Mouse (Mus musculus) stomach, embryonic 14.5 days (tissue): ENCODE measurements around the gene Mamdc2. TPM values are rescaled to one million over a fixed set of nuclear protein-coding genes. Genes with fewer than 3 reads are reported as not detected.

ENCODE experiments used
- ATAC-seq: fragments of 200-750 bp; cut with Nextera tagmentation; 2 replicates; pipeline ENCODE4 v1.8.0; 2017; ENCODE audit warnings: low read depth, moderate TSS enrichment; ENCODE audit not compliant: insufficient number of reproducible peaks, insufficient read depth, low FRiP score
- H3K27ac ChIP-seq: fragments of 300-500 bp; sonication (generic); 2 replicates; pipeline ENCODE4 v1.5.1; 2014; ENCODE audit warnings: mild to moderate bottlenecking, low read length, moderate library complexity, mixed read lengths
- H3K27me3 ChIP-seq: fragments of 300-500 bp; sonication (generic); 2 replicates; pipeline ENCODE4 v1.6.1; 2014; ENCODE audit warnings: low read length, control low read depth, mixed read lengths; ENCODE audit not compliant: control insufficient read depth, insufficient read depth
- H3K36me3 ChIP-seq: fragments of 300-500 bp; sonication (generic); 2 replicates; pipeline ENCODE4 v1.6.1; 2014; ENCODE audit warnings: mild to moderate bottlenecking, control low read depth, low read length, moderate library complexity, mixed read lengths; ENCODE audit not compliant: control insufficient read depth, insufficient read depth
- H3K4me1 ChIP-seq: fragments of 300-500 bp; sonication (generic); 2 replicates; pipeline ENCODE4 v1.6.1; 2014; ENCODE audit warnings: low read length, control low read depth, mixed read lengths; ENCODE audit not compliant: control insufficient read depth, insufficient read depth
- H3K4me2 ChIP-seq: fragments of 300-500 bp; sonication (generic); replicated peaks from 2 replicates; pipeline ENCODE4 v1.6.1; 2014; ENCODE audit warnings: low read depth, low read length, control low read depth
- H3K4me3 ChIP-seq: fragments of 300-500 bp; sonication (generic); 2 replicates; pipeline ENCODE4 v1.5.1; 2014; ENCODE audit warnings: low read depth, low read length, control low read depth
- H3K9ac ChIP-seq: fragments of 300-500 bp; sonication (generic); replicated peaks from 2 replicates; pipeline ENCODE4 v1.6.1; 2014; ENCODE audit warnings: low read depth, mild to moderate bottlenecking, control low read depth, low read length, moderate library complexity, mixed read lengths
- H3K9me3 ChIP-seq: fragments of 300-500 bp; sonication (generic); 2 replicates; pipeline ENCODE4 v1.6.1; 2016; ENCODE audit warnings: low read depth, low read length, control low read depth; ENCODE audit not compliant: control insufficient read depth
- WGBS: fragments of 180-500 bp; shearing (Covaris S2); extraction: QIAGEN DNeasy Blood & Tissue Kit; methylation state at CpG from one replicate; pipeline ENCODE4 v1.1.7; 2014; 5-methylcytosine and 5-hydroxymethylcytosine counted together
- polyA plus RNA-seq: library from polyadenylated mRNA; unstranded; fragments of >200 nt; fragmentation: Nextera tagmentation; extraction: Ambion mirVana; gene quantifications from 2 replicates; pipeline ENCODE4 v1.2.1, GENCODE M21; 2014

The Mamdc2 gene
- polyA plus RNA-seq, 1 experiment from 2014 or later, result 5.0 TPM

DNA sequence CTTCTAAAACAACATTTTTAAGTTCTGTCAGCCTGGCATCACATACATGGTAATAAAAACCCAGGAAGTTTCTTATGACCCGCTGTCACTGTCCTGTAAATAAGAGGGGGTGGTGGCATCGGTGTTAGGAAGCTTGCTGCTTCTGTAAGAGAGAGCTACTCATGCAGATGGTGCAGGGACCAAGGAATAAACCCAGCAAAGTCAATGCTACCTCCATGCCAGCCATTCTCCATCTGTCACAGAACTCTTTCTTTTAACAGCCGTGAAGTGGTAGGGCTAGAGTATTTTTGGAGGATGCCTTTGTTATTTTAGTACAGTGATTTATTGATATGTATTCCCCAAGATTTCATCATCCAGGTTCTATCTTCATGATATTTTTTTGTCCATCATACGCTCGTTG, 131.4 kb downstream of the Mamdc2 start:
- no peaks in the 10 kb centered on the region for H3K27me3 ChIP-seq
- H3K4me3 ChIP-seq, result no peak overlapping the region
- ATAC-seq, result no peak
- H3K9ac ChIP-seq, result no peak overlapping the region
- H3K36me3 ChIP-seq, result no peaks in the 10 kb centered on the region
- no peak overlapping the region for H3K27ac ChIP-seq
- no peaks in the 10 kb centered on the region for H3K4me1 ChIP-seq
- no peak overlapping the region for H3K4me2 ChIP-seq
- no peaks in the 10 kb centered on the region for H3K9me3 ChIP-seq
- WGBS, result 90% methylated on average over 5 of the region's 5 CpGs

DNA sequence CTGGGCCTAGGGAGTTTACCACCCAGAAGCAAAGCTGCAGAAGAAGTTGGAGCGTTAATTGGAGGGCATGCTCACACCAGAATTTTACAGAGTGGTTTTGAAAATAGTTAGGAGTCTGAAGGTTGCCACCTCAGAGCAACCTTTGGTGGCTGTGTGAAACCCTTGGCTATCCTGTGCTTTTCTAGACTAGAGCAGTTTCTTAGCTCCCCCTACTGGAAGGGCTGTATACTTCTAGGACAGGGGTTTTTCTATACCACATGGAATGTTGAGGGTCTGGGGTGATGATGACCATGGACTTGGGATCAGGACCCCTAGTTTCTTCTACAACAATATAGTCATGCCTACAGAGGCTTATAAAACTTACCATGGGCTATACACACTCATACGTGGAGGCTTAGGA, 138.3 kb downstream of the Mamdc2 start:
- H3K27ac ChIP-seq, result no peak overlapping the region
- no peaks in the 10 kb centered on the region for H3K9me3 ChIP-seq
- no peak overlapping the region for H3K4me2 ChIP-seq
- 91% methylated on average over 2 of the region's 2 CpGs for WGBS
- no peaks in the 10 kb centered on the region for H3K36me3 ChIP-seq
- no peaks in the 10 kb centered on the region for H3K27me3 ChIP-seq
- no peaks in the 10 kb centered on the region for H3K4me1 ChIP-seq
- H3K9ac ChIP-seq, result no peak overlapping the region
- no peak overlapping the region for H3K4me3 ChIP-seq
- no peak for ATAC-seq

DNA sequence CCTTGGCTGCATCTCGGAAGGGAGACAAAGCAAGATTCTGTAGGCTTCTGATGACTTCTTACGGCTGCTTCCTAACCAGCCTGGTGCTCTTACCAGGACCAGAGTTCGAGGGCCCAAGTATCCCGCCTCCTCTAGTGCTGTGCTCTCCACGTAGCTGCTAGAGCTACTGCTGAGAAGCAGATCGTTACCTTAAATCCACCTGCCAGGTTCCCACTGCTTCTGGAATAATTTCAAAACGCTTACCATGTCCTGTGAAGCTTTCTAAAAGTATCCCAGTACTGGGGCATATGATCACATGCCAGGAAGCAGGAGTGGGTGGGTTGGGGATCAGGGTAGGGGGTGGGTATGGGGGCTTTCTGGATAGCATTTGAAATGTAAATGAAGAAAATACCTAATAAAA, 141.6 kb downstream of the Mamdc2 start:
- no peak for ATAC-seq
- Histone ChIP-seq H3K36me3 (no peaks in the 10 kb centered on the region), H3K27me3 (no peaks in the 10 kb centered on the region), H3K9me3 (no peaks in the 10 kb centered on the region), H3K27ac (no peak overlapping the region), H3K4me1 (no peaks in the 10 kb centered on the region), H3K4me2 (no peak overlapping the region), H3K9ac (no peak overlapping the region), H3K4me3 (no peak overlapping the region)
- WGBS, result 85% methylated on average over 7 of the region's 7 CpGs

DNA sequence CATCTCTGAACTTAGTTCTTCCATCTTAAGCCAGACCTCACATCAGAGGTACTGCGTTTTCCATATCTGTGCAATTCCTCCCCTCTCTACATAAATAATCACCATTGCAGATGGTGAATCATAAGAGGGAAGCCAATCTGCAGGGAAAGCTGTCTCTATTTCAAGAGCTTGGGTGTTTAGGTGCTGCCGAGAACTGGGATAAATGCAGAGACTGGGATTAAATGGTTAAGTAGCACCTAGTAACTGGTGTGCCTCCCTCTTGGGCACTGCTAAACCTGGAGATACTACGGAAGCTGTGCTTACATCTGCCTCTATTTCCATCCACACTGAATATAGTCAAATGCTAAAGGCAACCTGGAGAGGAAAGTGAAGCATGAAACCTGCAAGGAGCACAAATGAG, 148.3 kb downstream of the Mamdc2 start:
- no peak overlapping the region for H3K4me2 ChIP-seq
- no peaks in the 10 kb centered on the region for H3K4me1 ChIP-seq
- no peak overlapping the region for H3K27ac ChIP-seq
- H3K9ac ChIP-seq, result no peak overlapping the region
- H3K9me3 ChIP-seq, result no peaks in the 10 kb centered on the region
- no peak for ATAC-seq
- no peak overlapping the region for H3K4me3 ChIP-seq
- no peaks in the 10 kb centered on the region for H3K36me3 ChIP-seq
- H3K27me3 ChIP-seq, result no peaks in the 10 kb centered on the region
- 89% methylated on average over 3 of the region's 3 CpGs for WGBS

DNA sequence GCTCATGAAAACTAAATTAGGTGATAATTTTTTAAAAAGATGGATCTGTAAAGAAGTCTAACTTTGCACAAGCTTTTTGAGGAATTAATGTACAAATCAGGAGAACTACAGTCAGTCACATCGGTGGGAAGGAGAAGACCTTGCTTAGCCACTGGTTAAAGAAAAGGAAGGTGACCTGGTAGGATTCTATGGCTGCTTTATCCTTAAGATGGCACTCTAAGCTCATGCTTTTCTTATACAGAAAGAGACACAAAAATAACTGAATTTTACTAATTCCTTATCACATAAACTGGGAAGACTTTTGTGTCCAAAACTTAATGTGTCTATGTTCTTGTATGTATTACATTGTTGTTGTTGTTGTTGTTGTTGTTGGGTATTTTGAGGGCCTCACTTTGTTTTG, 149.3 kb downstream of the Mamdc2 start:
- no peaks in the 10 kb centered on the region for H3K36me3 ChIP-seq
- H3K4me2 ChIP-seq, result no peak overlapping the region
- H3K27me3 ChIP-seq, result no peaks in the 10 kb centered on the region
- H3K9me3 ChIP-seq, result no peaks in the 10 kb centered on the region
- no peak overlapping the region for H3K9ac ChIP-seq
- WGBS, result 81% methylated on average over 1 of the region's 1 CpGs
- ATAC-seq, result no peak
- H3K27ac ChIP-seq, result no peak overlapping the region
- H3K4me3 ChIP-seq, result no peak overlapping the region
- H3K4me1 ChIP-seq, result no peaks in the 10 kb centered on the region

DNA sequence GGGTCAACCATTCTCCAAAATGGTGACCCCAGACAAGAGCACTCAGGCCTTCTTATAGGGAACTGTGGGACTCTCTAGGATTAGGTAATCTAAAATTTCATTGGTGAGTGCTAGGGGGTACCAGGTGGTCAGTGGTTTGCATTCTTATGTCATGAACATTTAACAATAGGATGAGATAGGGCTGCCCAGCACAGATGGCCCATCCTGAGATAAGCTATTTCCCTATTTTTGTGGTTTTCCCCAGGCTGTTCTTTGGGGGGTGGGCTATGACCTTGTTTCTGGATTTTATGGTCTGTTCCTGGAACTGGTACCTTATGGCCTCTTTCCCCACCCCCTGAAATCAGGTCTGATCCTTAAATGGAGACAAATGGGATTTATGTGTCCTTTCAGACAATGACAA, 151.1 kb downstream of the Mamdc2 start:
- Histone ChIP-seq H3K36me3 (no peaks in the 10 kb centered on the region), H3K9ac (no peak overlapping the region), H3K4me2 (no peak overlapping the region), H3K27ac (no peak overlapping the region), H3K4me1 (no peaks in the 10 kb centered on the region), H3K4me3 (no peak overlapping the region), H3K9me3 (no peaks in the 10 kb centered on the region), H3K27me3 (no peaks in the 10 kb centered on the region)
- ATAC-seq, result no peak

DNA sequence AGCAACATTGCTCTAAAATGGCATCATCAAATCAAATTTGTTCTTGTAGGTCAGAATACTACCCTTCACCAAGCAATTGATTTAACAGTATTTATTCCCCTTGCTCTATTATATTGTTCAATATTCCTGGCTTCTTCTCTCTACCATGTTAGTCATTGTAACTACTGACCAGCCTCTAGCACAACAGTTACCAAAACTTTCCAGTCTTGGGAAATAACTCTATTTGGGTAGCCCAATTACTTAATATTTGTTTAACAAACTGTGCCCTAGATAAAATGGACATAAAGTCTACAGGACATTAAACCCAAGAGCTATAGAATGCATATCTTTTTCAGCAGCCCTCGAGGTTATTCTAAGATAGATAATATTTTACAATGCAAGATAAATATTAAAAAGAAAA, 159.0 kb downstream of the Mamdc2 start:
- Histone ChIP-seq H3K27me3 (no peaks in the 10 kb centered on the region), H3K27ac (no peak overlapping the region), H3K4me1 (no peaks in the 10 kb centered on the region), H3K9ac (no peak overlapping the region), H3K36me3 (no peaks in the 10 kb centered on the region), H3K9me3 (no peaks in the 10 kb centered on the region; the same call in 1 of the 2 replicates), H3K4me2 (no peak overlapping the region), H3K4me3 (no peak overlapping the region)
- 74% methylated on average over 1 of the region's 1 CpGs for WGBS
- ATAC-seq, result no peak

DNA sequence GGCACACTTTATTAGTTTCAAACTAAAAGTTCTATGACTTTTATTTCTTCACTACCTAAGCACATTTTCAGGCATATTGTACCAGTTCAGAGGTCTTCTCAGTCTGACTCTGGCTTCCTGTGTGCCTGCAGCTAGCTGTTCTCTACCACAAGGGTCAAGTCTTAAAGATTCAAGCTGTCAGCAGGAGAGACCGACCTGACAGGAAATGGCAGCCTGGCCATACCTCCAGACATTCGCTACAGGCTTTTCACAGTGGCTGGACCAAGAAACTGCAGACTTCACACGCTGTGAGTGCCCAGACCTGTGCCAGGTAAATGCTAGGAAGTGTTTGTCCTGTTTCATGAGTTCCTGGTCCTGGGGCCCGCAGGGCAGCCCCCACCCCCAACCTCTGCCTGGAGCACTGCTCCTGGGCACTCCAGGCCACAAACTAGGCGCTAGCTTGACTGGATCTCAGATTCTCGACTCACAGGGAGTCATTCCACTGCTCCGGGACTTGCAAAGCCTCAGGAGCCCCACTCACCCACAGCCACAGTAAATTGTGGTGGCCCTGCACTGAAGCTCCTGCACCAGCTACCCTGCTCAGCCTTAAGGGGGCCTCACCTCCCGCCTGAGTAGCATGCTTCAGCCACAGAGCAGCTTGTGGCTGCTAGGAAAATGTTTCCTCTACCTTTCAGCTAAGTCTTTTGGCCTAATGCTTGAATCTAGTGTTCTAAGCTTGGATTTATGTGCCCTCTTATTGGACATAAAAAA, 166.2 kb downstream of the Mamdc2 start:
- H3K4me2 ChIP-seq, result no peak overlapping the region
- 52% methylated on average over 8 of the region's 8 CpGs for WGBS
- no peaks in the 10 kb centered on the region for H3K4me1 ChIP-seq
- H3K36me3 ChIP-seq, result no peaks in the 10 kb centered on the region
- no peak for ATAC-seq
- no peaks in the 10 kb centered on the region for H3K9me3 ChIP-seq
- H3K4me3 ChIP-seq, result no peak overlapping the region
- H3K27me3 ChIP-seq, result no peaks in the 10 kb centered on the region
- H3K27ac ChIP-seq, result no peak overlapping the region
- H3K9ac ChIP-seq, result no peak overlapping the region
